Mouse (Mus musculus) embryonic fibroblast, embryonic 13.5 days (primary cell): Measurements from ENCODE around the gene Patl2. TPM values are rescaled to one million over a fixed set of nuclear protein-coding genes. Genes with fewer than 3 reads are reported as not detected.
"Not testable (repeated sequence)": the region's sequence is repeated elsewhere in the genome, so short reads cannot be mapped to it uniquely, and the experiment has no call there.

Source experiments
- H3K27ac ChIP-seq: 2 replicates; pipeline ENCODE4 v1.5.1; 2012; ENCODE audit warnings: low read length, control low read depth, inconsistent platforms; ENCODE audit not compliant: insufficient read depth
- H3K4me1 ChIP-seq: 2 replicates; pipeline ENCODE4 v1.6.1; 2011; ENCODE audit warnings: low read length; ENCODE audit not compliant: control insufficient read depth, insufficient read depth
- H3K4me3 ChIP-seq: 2 replicates; pipeline ENCODE4 v1.5.1; 2011; ENCODE audit warnings: mild to moderate bottlenecking, control low read depth, low read length; ENCODE audit not compliant: insufficient read depth
- CTCF ChIP-seq: IDR thresholded peaks from 2 replicates; pipeline ENCODE4 v1.5.1; 2011; ENCODE audit warnings: mild to moderate bottlenecking, control low read depth, low read length, moderate library complexity, borderline replicate concordance; ENCODE audit not compliant: insufficient read depth
- POLR2A ChIP-seq: IDR thresholded peaks from 2 replicates; pipeline ENCODE4 v1.6.1; 2011; ENCODE audit warnings: low read depth, mild to moderate bottlenecking, control low read depth, low read length, moderate library complexity
- polyA plus RNA-seq: library from polyadenylated mRNA; stranded (reverse); fragments of >200 nt; gene quantifications from 2 replicates; pipeline ENCODE4 v1.2.4, GENCODE M21; 2011; ENCODE audit warnings: low read depth; ENCODE audit not compliant: missing spikeins, insufficient read length

The Patl2 gene
- polyA plus RNA-seq, 1 experiment: not detected

GRCm38 (mm10) chr2:122132078-122132477 lies 53.9 kb downstream of the Patl2 start:
- H3K4me1 ChIP-seq: peaks cover 8% of the 10 kb centered on the region; the same call in 1 of the 2 replicates

GRCm38 (mm10) chr2:122127635-122128034 lies 58.4 kb downstream of the Patl2 start:
- TF ChIP-seq CTCF: no peak
- no peak for TF ChIP-seq POLR2A
- Histone ChIP-seq H3K4me1 (peaks cover 8% of the 10 kb centered on the region; the same call in 1 of the 2 replicates), H3K4me3 (no peak overlapping the region), H3K27ac (no peak overlapping the region)

More at GRCm38 (mm10) chr2:122132078-122132477, 53.9 kb downstream of the Patl2 start:
- TF ChIP-seq POLR2A (no peak), CTCF (no peak)
- Histone ChIP-seq H3K4me3 (no peak overlapping the region), H3K27ac (no peak overlapping the region)

DNA sequence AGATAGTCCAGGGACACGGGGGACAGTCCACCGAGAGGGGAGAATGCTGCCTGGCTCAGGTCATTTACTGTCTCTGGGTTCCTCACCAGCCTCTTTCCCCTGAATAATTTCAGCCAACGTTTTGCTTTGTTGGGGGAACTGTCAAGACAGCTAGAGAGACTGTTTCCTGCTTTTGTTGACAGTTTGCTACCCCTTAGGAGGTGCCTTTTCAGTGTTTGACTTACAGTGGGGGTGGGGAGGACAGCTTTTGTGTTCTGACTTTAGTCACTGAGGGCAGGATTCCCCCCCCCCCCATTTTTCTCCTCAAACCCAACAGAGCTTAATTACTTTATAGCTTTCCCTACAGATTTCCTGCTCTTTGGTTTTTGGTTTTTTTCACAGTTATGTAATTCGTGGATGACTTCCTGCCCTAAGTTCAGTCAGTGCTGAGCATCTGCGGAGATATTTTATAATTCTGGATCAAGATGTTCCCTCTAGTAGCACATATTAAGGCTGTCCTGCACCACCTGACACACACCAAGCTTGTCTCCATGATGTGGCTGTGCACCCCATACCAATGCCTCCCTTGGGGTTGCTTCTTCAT lies 59.1 kb downstream of the Patl2 start:
- H3K4me3 ChIP-seq: no peak overlapping the region
- no peak overlapping the region for H3K27ac ChIP-seq
- H3K4me1 ChIP-seq: peaks cover 8% of the 10 kb centered on the region; the same call in 1 of the 2 replicates
- no peak for TF ChIP-seq CTCF
- TF ChIP-seq POLR2A: no peak

DNA sequence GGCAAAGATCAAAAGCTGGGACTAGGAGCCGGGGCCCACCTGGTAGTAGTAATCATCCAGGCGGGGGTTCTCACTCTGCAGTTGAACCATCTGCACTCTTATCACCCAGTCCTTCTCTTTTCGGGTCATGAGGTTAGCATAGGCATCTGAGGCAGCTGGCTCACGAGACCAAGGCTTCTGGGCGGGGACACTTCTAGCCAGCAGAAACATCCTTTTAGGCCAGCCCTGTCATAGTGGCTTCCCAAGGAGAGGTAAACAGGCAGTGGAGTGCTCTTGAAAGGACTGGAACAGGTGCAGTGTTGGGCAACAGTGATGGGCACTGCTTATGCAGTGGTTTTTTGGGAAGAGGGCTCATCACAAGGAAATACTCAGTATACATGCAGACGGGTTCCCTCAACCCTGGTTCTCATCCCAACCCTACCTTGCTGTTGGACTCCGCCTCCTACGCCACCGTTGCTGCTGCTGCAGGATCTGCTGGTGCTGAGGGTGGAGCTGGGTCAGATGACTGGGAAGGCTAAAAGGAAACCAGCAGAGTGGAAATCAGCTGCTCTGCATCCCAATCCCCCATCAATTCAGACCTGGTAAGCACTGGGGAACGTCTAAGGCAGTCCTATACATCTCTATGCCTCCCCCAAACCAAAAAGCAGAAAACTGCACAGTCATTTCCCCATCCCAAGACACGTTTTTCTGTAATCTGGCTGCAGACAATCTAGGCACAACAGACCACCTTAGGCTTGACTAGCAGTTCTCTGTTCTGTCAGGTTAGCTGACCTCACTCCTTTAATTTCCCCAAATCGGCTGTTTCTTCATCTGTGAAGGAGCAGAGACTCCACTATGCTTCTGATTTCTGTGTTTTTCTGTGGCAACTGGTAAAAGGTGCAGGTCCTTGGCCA lies 60.1 kb downstream of the Patl2 start:
- no peak overlapping the region for H3K4me3 ChIP-seq
- H3K27ac ChIP-seq: no peak overlapping the region
- peaks cover 8% of the 10 kb centered on the region; the same call in 1 of the 2 replicates for H3K4me1 ChIP-seq
- TF ChIP-seq CTCF (no peak), POLR2A (no peak)

GRCm38 (mm10) chr2:122117961-122118958 lies 67.7 kb downstream of the Patl2 start, which contains the start of gene Spg11:
Spg11 (minus strand) TSS chr2:122118386.
- TF ChIP-seq POLR2A (peak; percentile 98), CTCF (no peak)
- no peaks in the 10 kb centered on the region for H3K4me1 ChIP-seq
- peak within 1 kb of the TSS; percentile 86 for H3K4me3 ChIP-seq
- H3K27ac ChIP-seq: peak within 1 kb of the TSS; percentile 83

GRCm38 (mm10) chr2:122116888-122117287 lies 69.1 kb downstream of the Patl2 start:
- TF ChIP-seq POLR2A: no peak
- no peak for TF ChIP-seq CTCF
- H3K4me3 ChIP-seq: peak overlapping the region; percentile 86
- H3K4me1 ChIP-seq: no peaks in the 10 kb centered on the region
- no peak overlapping the region for H3K27ac ChIP-seq

- no peaks in the 10 kb centered on the region for H3K4me1 ChIP-seq
- H3K27ac ChIP-seq: no peak overlapping the region
- TF ChIP-seq POLR2A (no peak), CTCF (no peak)
- no peak overlapping the region for H3K4me3 ChIP-seq
Observed at GRCm38 (mm10) chr2:122109714-122110113, 76.3 kb downstream of the Patl2 start.

- Histone ChIP-seq H3K27ac (no peak overlapping the region), H3K4me1 (no peaks in the 10 kb centered on the region), H3K4me3 (no peak overlapping the region)
- TF ChIP-seq POLR2A (no peak), CTCF (no peak)
Observed at GRCm38 (mm10) chr2:122108101-122108500, 77.9 kb downstream of the Patl2 start.

DNA sequence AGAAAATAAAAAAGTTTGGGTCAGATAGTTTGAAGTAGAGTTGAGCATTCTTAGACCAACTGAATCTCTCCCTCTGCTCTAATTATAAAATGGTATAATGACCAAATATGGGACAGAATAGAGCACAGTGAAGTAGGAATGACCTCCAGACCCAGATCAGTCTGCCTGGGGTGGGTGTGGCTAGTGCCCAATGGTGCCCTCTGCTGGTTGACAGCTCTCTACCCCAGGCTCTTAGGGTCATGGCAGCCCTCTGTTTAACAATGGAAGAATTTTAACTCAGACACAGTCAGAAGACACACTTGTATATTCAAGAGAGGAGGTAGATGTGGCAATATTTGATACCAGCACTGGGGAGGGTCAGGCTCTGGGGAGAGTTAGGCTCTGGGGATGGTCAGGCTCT lies 83.9 kb downstream of the Patl2 start:
- Histone ChIP-seq H3K4me1 (no peaks in the 10 kb centered on the region), H3K4me3 (no peak overlapping the region), H3K27ac (no peak overlapping the region)
- no peak for TF ChIP-seq POLR2A
- peak; percentile 37; the same call in 1 of the 2 replicates for TF ChIP-seq CTCF

DNA sequence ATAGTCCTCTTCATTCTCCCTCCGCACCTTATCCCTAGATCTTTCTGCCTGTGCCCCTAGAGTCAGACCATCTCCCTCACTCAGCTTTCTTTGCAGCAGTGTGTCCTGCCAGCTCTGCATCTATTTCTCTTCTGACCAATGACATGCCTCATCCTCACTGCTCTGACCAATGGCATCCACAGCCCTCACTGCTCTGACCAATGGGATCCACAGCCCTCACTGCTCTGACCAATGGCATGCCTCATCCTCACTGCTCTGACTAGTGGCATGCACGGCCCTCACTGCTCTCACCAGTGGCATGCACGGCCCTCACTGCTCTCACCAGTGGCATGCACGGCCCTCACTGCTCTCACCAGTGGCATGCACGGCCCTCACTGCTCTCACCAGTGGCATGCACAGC lies 88.3 kb downstream of the Patl2 start:
- H3K27ac ChIP-seq, H3K4me1 ChIP-seq, H3K4me3 ChIP-seq: not testable (repeated sequence)
